Mouse (Mus musculus) bone marrow, adult 2 months (tissue): ENCODE data around the gene Luzp1. TPM values are rescaled to one million over a fixed set of nuclear protein-coding genes. Genes with fewer than 3 reads are reported as not detected.

Source experiments
- H3K27ac ChIP-seq: fragments of 200-500 bp; 2 replicates; pipeline ENCODE4 v1.5.1; 2012; ENCODE audit warnings: low read depth, mild to moderate bottlenecking, control low read depth, inconsistent platforms, low read length; ENCODE audit not compliant: control insufficient read depth, poor library complexity, insufficient read depth
- H3K4me1 ChIP-seq: fragments of 200-500 bp; 2 replicates; pipeline ENCODE4 v1.6.1; 2011; ENCODE audit warnings: low read length; ENCODE audit not compliant: control insufficient read depth, insufficient read depth
- H3K4me3 ChIP-seq: fragments of 200-500 bp; replicated peaks from 2 replicates; pipeline ENCODE3; 2011; ENCODE audit warnings: mild to moderate bottlenecking, low read depth, low read length, control low read depth; ENCODE audit not compliant: control insufficient read depth
- CTCF ChIP-seq: fragments of 200-500 bp; IDR thresholded peaks from 2 replicates; pipeline ENCODE4 v1.5.1; 2011; ENCODE audit warnings: low read length, control low read depth; ENCODE audit not compliant: control insufficient read depth, insufficient read depth
- POLR2A ChIP-seq: fragments of 200-500 bp; IDR thresholded peaks from 2 replicates; pipeline ENCODE4 v1.6.1; 2011; ENCODE audit warnings: low read depth, mild to moderate bottlenecking, control low read depth, low read length, borderline replicate concordance; ENCODE audit not compliant: control insufficient read depth
- WGBS: fragments of 180-500 bp; shearing (Covaris S2); methylation state at CpG from one replicate; pipeline ENCODE4 v1.1.7; 2018; 5-methylcytosine and 5-hydroxymethylcytosine counted together
- polyA plus RNA-seq: library from polyadenylated mRNA; stranded (reverse); fragments of >200 nt; gene quantifications from 2 replicates; pipeline ENCODE4 v1.2.4, GENCODE M21; 2011; ENCODE audit warnings: low replicate concordance; ENCODE audit not compliant: missing spikeins, insufficient read depth, insufficient read length

Gene Luzp1
- polyA plus RNA-seq, 1 experiment, result 2.8 TPM

GRCm38 (mm10) chr4:136546279-136547045 lies 76.9 kb downstream of the Luzp1 start:
- H3K4me1 ChIP-seq, result no peaks in the 10 kb centered on the region
- 71% methylated on average over 3 of the region's 3 CpGs for WGBS
- no peak overlapping the region for H3K4me3 ChIP-seq
- TF ChIP-seq CTCF (no peak), POLR2A (no peak)
- H3K27ac ChIP-seq, result no peak overlapping the region

- TF ChIP-seq CTCF, result no peak
- TF ChIP-seq POLR2A, result no peak
- no peaks in the 10 kb centered on the region for H3K4me1 ChIP-seq
- H3K27ac ChIP-seq, result no peak overlapping the region
- H3K4me3 ChIP-seq, result no peak overlapping the region
- 77% methylated on average over 1 of the region's 1 CpGs for WGBS
Observed at GRCm38 (mm10) chr4:136547721-136548120, 78.2 kb downstream of the Luzp1 start.

- TF ChIP-seq CTCF, result no peak
- TF ChIP-seq POLR2A, result no peak
- WGBS, result 83% methylated on average over 1 of the region's 1 CpGs
- H3K4me1 ChIP-seq, result no peaks in the 10 kb centered on the region
- H3K27ac ChIP-seq, result no peak overlapping the region
- no peak overlapping the region for H3K4me3 ChIP-seq
Observed at GRCm38 (mm10) chr4:136548381-136548801, 78.8 kb downstream of the Luzp1 start.

- H3K4me3 ChIP-seq, result no peak overlapping the region
- H3K4me1 ChIP-seq, result no peaks in the 10 kb centered on the region
- TF ChIP-seq POLR2A, result no peak
- no peak for TF ChIP-seq CTCF
- H3K27ac ChIP-seq, result no peak overlapping the region
- WGBS, result 88% methylated on average over 1 of the region's 1 CpGs
Observed at GRCm38 (mm10) chr4:136553108-136553507, 83.5 kb downstream of the Luzp1 start.

- Histone ChIP-seq H3K4me1 (no peaks in the 10 kb centered on the region), H3K27ac (no peak overlapping the region), H3K4me3 (no peak overlapping the region)
- WGBS, result 89% methylated on average over 2 of the region's 2 CpGs
- no peak for TF ChIP-seq POLR2A
- TF ChIP-seq CTCF, result no peak
Observed at GRCm38 (mm10) chr4:136557638-136558037, 88.1 kb downstream of the Luzp1 start.

GRCm38 (mm10) chr4:136559690-136560089 lies 90.1 kb downstream of the Luzp1 start:
- Histone ChIP-seq H3K4me1 (no peaks in the 10 kb centered on the region), H3K4me3 (no peak overlapping the region), H3K27ac (no peak overlapping the region)
- TF ChIP-seq POLR2A (no peak), CTCF (no peak)
- WGBS, result 66% methylated on average over 2 of the region's 2 CpGs

- TF ChIP-seq CTCF, result no peak
- no peak for TF ChIP-seq POLR2A
- 86% methylated on average over 8 of the region's 8 CpGs for WGBS
- H3K4me3 ChIP-seq, result no peak overlapping the region
- no peaks in the 10 kb centered on the region for H3K4me1 ChIP-seq
- H3K27ac ChIP-seq, result no peak overlapping the region
Observed at GRCm38 (mm10) chr4:136560270-136560991, 90.9 kb downstream of the Luzp1 start.

GRCm38 (mm10) chr4:136562755-136563154 lies 93.2 kb downstream of the Luzp1 start:
- H3K4me1 ChIP-seq, result no peaks in the 10 kb centered on the region
- H3K27ac ChIP-seq, result no peak overlapping the region
- 74% methylated on average over 6 of the region's 6 CpGs for WGBS
- no peak overlapping the region for H3K4me3 ChIP-seq
- TF ChIP-seq POLR2A (no peak), CTCF (no peak)

- WGBS, result 81% methylated on average over 3 of the region's 3 CpGs
- TF ChIP-seq CTCF, result no peak
- no peak for TF ChIP-seq POLR2A
- H3K4me3 ChIP-seq, result no peak overlapping the region
Observed at GRCm38 (mm10) chr4:136568629-136569028, 99.1 kb downstream of the Luzp1 start.

More at GRCm38 (mm10) chr4:136568629-136569028, 99.1 kb downstream of the Luzp1 start:
- H3K4me1 ChIP-seq, result no peaks in the 10 kb centered on the region
- no peak overlapping the region for H3K27ac ChIP-seq
